Mouse (Mus musculus) CH12.LX (cell line): ENCODE results near the gene Tgds. TPM values are rescaled to one million over a fixed set of nuclear protein-coding genes. Genes with fewer than 3 reads are reported as not detected.

Experiments
- DNase-seq: peaks from one replicate; pipeline ENCODE4 v3.0.0-alpha.2; 2013; ENCODE audit errors: extremely low read depth
- H3K27ac ChIP-seq: 2 replicates; pipeline ENCODE4 v1.5.1; 2012; ENCODE audit warnings: low read depth, mild to moderate bottlenecking, control low read depth, moderate library complexity; ENCODE audit not compliant: insufficient read depth
- H3K27me3 ChIP-seq: replicated peaks from 2 replicates; pipeline ENCODE3; 2012; ENCODE audit warnings: inconsistent platforms
- H3K36me3 ChIP-seq, 2 experiments: replicated peaks in 1 of 2; 2 replicates each; pipeline versions ENCODE3 to v1.6.1; 2012; ENCODE audit warnings: inconsistent platforms in 1 of 2, low read length in 1 of 2, mild to moderate bottlenecking in 1 of 2, mixed read lengths in 1 of 2, moderate library complexity in 1 of 2; ENCODE audit not compliant: control insufficient read depth in 1 of 2, insufficient read depth in 1 of 2
- H3K4me1 ChIP-seq, 2 experiments: 2 replicates each; pipeline ENCODE4 v1.6.1; 2012; ENCODE audit warnings: inconsistent platforms in 1 of 2, moderate library complexity in 1 of 2; ENCODE audit not compliant: insufficient read depth in 2 of 2, control insufficient read depth in 1 of 2
- H3K4me2 ChIP-seq: 2 replicates; pipeline ENCODE4 v1.6.1; 2012; ENCODE audit warnings: low read depth, mild to moderate bottlenecking, control low read depth; ENCODE audit not compliant: poor library complexity, insufficient read depth, severe bottlenecking
- H3K4me3 ChIP-seq, 3 experiments: fragments of 150-350 bp in 1 of 3; sonication (generic) in 1 of 3; replicated peaks in 1 of 3; 2 replicates each; pipeline versions ENCODE3 to v1.5.1; 2011 to 2012; ENCODE audit warnings: low read depth in 2 of 3, low read length in 2 of 3, mild to moderate bottlenecking in 2 of 3, moderate library complexity in 2 of 3, control low read depth in 1 of 3, improper control_type of control experiment in 1 of 3, inconsistent platforms in 1 of 3, mixed read lengths in 1 of 3; ENCODE audit not compliant: poor library complexity in 1 of 3
- H3K79me2 ChIP-seq: replicated peaks from 2 replicates; pipeline ENCODE4 v1.6.1; 2012; ENCODE audit warnings: mild to moderate bottlenecking, moderate library complexity; ENCODE audit not compliant: control insufficient read depth, poor library complexity, insufficient read depth, severe bottlenecking; ENCODE audit errors: extremely low read depth
- H3K9ac ChIP-seq: 2 replicates; pipeline ENCODE4 v1.6.1; 2012; ENCODE audit warnings: low read depth, mild to moderate bottlenecking, control low read depth, moderate library complexity; ENCODE audit not compliant: insufficient read depth
- H3K9me3 ChIP-seq: replicated peaks from 2 replicates; pipeline ENCODE3; 2012; ENCODE audit warnings: low read length, inconsistent platforms, mixed read lengths
- CHD2 ChIP-seq: IDR thresholded peaks from 2 replicates; pipeline ENCODE4 v1.6.1; 2011; ENCODE audit warnings: low read length, improper control_type of control experiment
- CTCF ChIP-seq, 2 experiments: IDR thresholded peaks in 1 of 2; conservative IDR thresholded peaks in 1 of 2; 2 replicates each; pipeline ENCODE4 v1.5.1; 2011 to 2012; ENCODE audit warnings: low read depth in 2 of 2, low read length in 2 of 2, improper control_type of control experiment in 1 of 2, inconsistent platforms in 1 of 2, mild to moderate bottlenecking in 1 of 2, moderate library complexity in 1 of 2
- EP300 ChIP-seq: IDR thresholded peaks from 2 replicates; pipeline ENCODE4 v1.6.1; 2011; ENCODE audit warnings: low read length, improper control_type of control experiment
- ETS1 ChIP-seq: conservative IDR thresholded peaks from 2 replicates; pipeline ENCODE4 v1.6.1; 2012; ENCODE audit warnings: low read depth, mild to moderate bottlenecking, inconsistent platforms, low read length, improper control_type of control experiment, moderate library complexity
- IRF4 ChIP-seq: IDR thresholded peaks from 2 replicates; pipeline ENCODE4 v1.6.1; 2014; ENCODE audit warnings: low read depth, mild to moderate bottlenecking, inconsistent platforms, low read length, improper control_type of control experiment
- JUN ChIP-seq: IDR thresholded peaks from 2 replicates; pipeline ENCODE4 v1.6.1; 2011; ENCODE audit warnings: low read depth, mild to moderate bottlenecking, low read length, improper control_type of control experiment, moderate library complexity; ENCODE audit not compliant: insufficient read depth
- KAT2A ChIP-seq: IDR thresholded peaks from 2 replicates; pipeline ENCODE4 v1.6.1; 2012; ENCODE audit warnings: low read length, improper control_type of control experiment, inconsistent platforms; ENCODE audit not compliant: insufficient replicate concordance
- MAFK ChIP-seq: IDR thresholded peaks from 2 replicates; pipeline ENCODE4 v1.6.1; 2011; ENCODE audit warnings: low read length, improper control_type of control experiment; ENCODE audit not compliant: insufficient replicate concordance
- MAX ChIP-seq: IDR thresholded peaks from 2 replicates; pipeline ENCODE4 v1.6.1; 2011; ENCODE audit warnings: low read length, improper control_type of control experiment
- MYC ChIP-seq: IDR thresholded peaks from 2 replicates; pipeline ENCODE4 v1.6.1; 2011; ENCODE audit warnings: low read depth, mild to moderate bottlenecking, improper control_type of control experiment, low read length
- PAX5 ChIP-seq: IDR thresholded peaks from 2 replicates; pipeline ENCODE4 v1.6.1; 2012; ENCODE audit warnings: low read length, inconsistent platforms, mixed read lengths
- POLR2A ChIP-seq: IDR thresholded peaks from 2 replicates; pipeline ENCODE4 v1.6.1; 2011; ENCODE audit warnings: low read depth, mild to moderate bottlenecking, improper control_type of control experiment, low read length
- POLR2AphosphoS2 ChIP-seq: IDR thresholded peaks from 2 replicates; pipeline ENCODE4 v1.6.1; 2011; ENCODE audit warnings: low read depth, low read length, improper control_type of control experiment
- SMC3 ChIP-seq: IDR thresholded peaks from 2 replicates; pipeline ENCODE4 v1.6.1; 2011; ENCODE audit warnings: low read depth, low read length, improper control_type of control experiment
- USF2 ChIP-seq: conservative IDR thresholded peaks from 2 replicates; pipeline ENCODE4 v1.6.1; 2011; ENCODE audit warnings: low read depth, low read length, improper control_type of control experiment
- ZMIZ1 ChIP-seq: IDR thresholded peaks from 2 replicates; pipeline ENCODE4 v1.6.1; 2012; ENCODE audit warnings: low read depth, mild to moderate bottlenecking, inconsistent platforms, low read length, improper control_type of control experiment
- dilution Hi-C: fragments of 300-500 bp; cut with MboI; formaldehyde crosslinking; loops from 2 replicates; pipeline ENCODE4 v1.14.3; 2020; ENCODE audit warnings: low sequenced_read_pairs; ENCODE audit not compliant: extremely low pct_unique_long_range_greater_than_20kb, extremely low pct_ligation_motif_present
- in situ Hi-C: fragments of 300-500 bp; cut with MboI; formaldehyde crosslinking; loops from 3 replicates; pipeline ENCODE4 v1.14.3; 2019; ENCODE audit warnings: low sequenced_read_pairs, low pct_ligation_motif_present, low pct_unique_long_range_greater_than_20kb, mixed read lengths
- polyA plus RNA-seq: library from polyadenylated mRNA; unstranded; fragments of >175 nt; gene quantifications from 2 replicates; pipeline ENCODE4 v1.2.1, GENCODE M21; 2012; ENCODE audit warnings: low read depth; ENCODE audit not compliant: insufficient read length
- total RNA-seq, 2 experiments: library from RNA; depleted of rRNA; stranded (reverse); fragments of 300-350 nt in 1 of 2; fragments of >200 nt in 1 of 2; gene quantifications; 2 replicates each; pipeline ENCODE4 v1.2.3; 2012 to 2014

Gene Tgds
- total and polyA plus RNA-seq, 3 experiments = 18.6 to 29.4 (median 19.5) TPM

DNA sequence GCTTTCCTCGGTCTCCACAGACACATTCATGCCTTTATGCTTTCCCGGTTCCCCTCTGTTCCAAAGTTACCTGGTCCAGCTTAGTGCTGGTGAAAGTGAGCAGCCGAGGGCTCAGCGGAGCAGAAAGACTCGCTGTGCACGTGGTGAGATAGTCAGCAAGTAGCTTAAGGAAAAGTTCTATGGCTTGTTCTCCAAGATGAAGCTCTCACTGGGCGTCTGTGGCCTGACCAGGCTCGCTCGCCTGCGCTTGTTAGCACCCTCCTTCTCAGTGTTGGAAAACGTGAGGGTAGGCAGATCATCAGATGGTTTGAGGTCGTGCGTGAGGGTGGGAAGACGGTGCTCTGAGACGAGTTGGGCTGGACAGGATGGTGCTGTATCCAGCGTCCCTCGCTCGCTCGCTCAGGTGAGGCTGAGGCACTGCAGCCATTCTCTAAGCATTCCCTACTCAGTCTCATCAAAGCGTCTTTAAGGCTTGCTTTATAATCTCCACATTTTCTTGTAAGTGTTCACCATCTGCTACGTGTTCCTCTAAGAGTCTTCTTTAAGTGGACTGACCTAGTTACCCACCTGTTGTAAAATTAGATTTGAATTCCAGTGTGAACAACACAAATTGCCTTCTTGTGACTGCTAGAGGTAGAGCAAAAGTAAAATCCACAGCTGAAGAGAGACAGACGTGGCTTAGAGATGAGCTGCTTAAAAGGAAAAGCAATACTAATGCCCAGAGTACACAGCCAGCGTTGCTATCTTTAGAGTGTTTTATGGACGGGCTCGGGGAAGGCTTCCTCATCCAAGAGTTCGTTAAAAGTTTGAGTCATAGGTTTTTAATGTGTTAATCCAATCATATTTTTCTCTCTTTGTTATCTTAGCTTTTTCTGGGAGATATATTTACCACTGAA, 18.3 kb upstream of the Tgds start:
- Histone ChIP-seq H3K36me3 (peaks cover 23 to 59% of the 10 kb centered on the region in 2 experiments), H3K4me1 (peaks cover 0 to 8% of the 10 kb centered on the region in 2 experiments; a peak in 1 of 4 replicates), H3K4me2 (no peak overlapping the region), H3K79me2 (no peaks in the 10 kb centered on the region), H3K4me3 (no peak overlapping the region), H3K27me3 (no peaks in the 10 kb centered on the region), H3K9me3 (no peaks in the 10 kb centered on the region), H3K27ac (no peak overlapping the region), H3K9ac (no peak overlapping the region)
- TF ChIP-seq JUN (no peak), IRF4 (no peak), POLR2A (no peak), ZMIZ1 (no peak), MAX (no peak), CTCF (conservative IDR thresholded peaks at IDR 0.05 in 1 of 2, IDR thresholded peaks at IDR 0.05 in 1 of 2; ENCODE audit: low read depth in 2 of 2, low read length in 2 of 2) (no peak), POLR2AphosphoS2 (no peak), SMC3 (no peak), USF2 (no peak), ETS1 (no peak), EP300 (no peak), MAFK (no peak), KAT2A (no peak), CHD2 (no peak)
- DNase-seq = no peak
- dilution Hi-C loops (no loop called here), in situ Hi-C loops (loop anchor here (5.0 kb wide), 1 partner anchor 144 kb away; no protein-coding TSS in a partner anchor)

DNA sequence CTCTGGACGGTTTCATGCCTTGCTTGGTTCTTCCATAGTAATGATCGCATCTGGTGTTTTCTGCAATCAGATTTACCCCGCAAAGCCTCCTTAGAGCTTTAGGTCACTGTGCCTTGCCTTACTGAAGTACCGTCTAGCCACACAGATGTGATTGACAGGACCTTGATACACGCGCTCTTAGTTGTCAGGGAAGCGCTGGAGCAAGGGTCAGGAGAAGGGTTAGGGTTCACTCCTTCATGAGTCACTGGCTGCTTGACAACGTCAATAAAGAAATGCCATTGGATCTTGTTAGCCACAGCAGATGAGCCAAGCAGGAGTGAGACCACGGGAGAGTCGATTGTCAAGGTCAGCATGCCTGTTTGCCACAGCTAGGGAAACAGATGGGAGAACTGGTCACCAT, 16.0 kb upstream of the Tgds start:
- Histone ChIP-seq H3K27ac (no peak overlapping the region), H3K4me1 (peaks cover 0 to 8% of the 10 kb centered on the region in 2 experiments; a peak in 1 of 4 replicates), H3K4me3 (no peak overlapping the region), H3K36me3 (peaks cover 13 to 47% of the 10 kb centered on the region in 2 experiments), H3K9ac (no peak overlapping the region), H3K79me2 (no peaks in the 10 kb centered on the region), H3K4me2 (no peak overlapping the region), H3K9me3 (no peaks in the 10 kb centered on the region), H3K27me3 (no peaks in the 10 kb centered on the region)
- dilution Hi-C loops = no loop called here
- TF ChIP-seq CTCF (conservative IDR thresholded peaks at IDR 0.05 in 1 of 2, IDR thresholded peaks at IDR 0.05 in 1 of 2; ENCODE audit: low read depth in 2 of 2, low read length in 2 of 2) (no peak), PAX5 (no peak), IRF4 (no peak), MYC (no peak)
- in situ Hi-C loops = no loop called here
- no peak for DNase-seq
